Mouse (Mus musculus): ENCODE measurements around the gene Cacybp. TPM values are rescaled to one million over a fixed set of nuclear protein-coding genes. Genes with fewer than 3 reads are reported as not detected.

The Cacybp gene
- polyA plus RNA-seq, 1 experiment from 2014 or later: 282 TPM

- Histone ChIP-seq H3K4me3 (no peak overlapping the region), H3K27ac (no peak overlapping the region), H3K36me3 (peaks cover 19% of the 10 kb centered on the region), H3K4me1 (0 out of 2 replicates have a peak, but pooled peaks cover 3% of the 10 kb centered on the region), H3K27me3 (replicated peaks) (no peaks in the 10 kb centered on the region), H3K9me3 (replicated peaks) (no peaks in the 10 kb centered on the region), H3K9ac (no peak overlapping the region), H3K4me2 (no peak overlapping the region)
- WGBS (ENCODE audit: insufficient replicate concordance): 78% methylated on average over 5 of the region's 5 CpGs
- no peak for ATAC-seq
Measured at GRCm38 (mm10) chr1:160244689-160245088, 32.0 kb upstream of the Cacybp start.

- WGBS (ENCODE audit: insufficient replicate concordance): 86% methylated on average over 2 of the region's 2 CpGs
- H3K4me3 ChIP-seq: no peak overlapping the region
- H3K9ac ChIP-seq: no peak overlapping the region
- H3K27ac ChIP-seq: no peak overlapping the region
- H3K4me2 ChIP-seq: no peak overlapping the region
- H3K27me3 ChIP-seq (replicated peaks): no peaks in the 10 kb centered on the region
- no peaks in the 10 kb centered on the region for H3K4me1 ChIP-seq
- no peak for ATAC-seq
- peaks cover 28% of the 10 kb centered on the region for H3K36me3 ChIP-seq
- H3K9me3 ChIP-seq (replicated peaks): no peaks in the 10 kb centered on the region
Measured at GRCm38 (mm10) chr1:160240091-160240490, 27.4 kb upstream of the Cacybp start.

GRCm38 (mm10) chr1:160238852-160239443, 26.3 kb upstream of the Cacybp start:
- H3K4me3 ChIP-seq: no peak overlapping the region
- 82% methylated on average over 1 of the region's 1 CpGs for whole genome bisulfite sequencing (ENCODE audit: insufficient replicate concordance)
- no peaks in the 10 kb centered on the region for H3K9me3 ChIP-seq (replicated peaks)
- no peak overlapping the region for H3K27ac ChIP-seq
- ATAC-seq: no peak
- no peak overlapping the region for H3K9ac ChIP-seq
- H3K4me1 ChIP-seq: no peaks in the 10 kb centered on the region
- no peak overlapping the region for H3K4me2 ChIP-seq
- no peaks in the 10 kb centered on the region for H3K27me3 ChIP-seq (replicated peaks)
- peaks cover 28% of the 10 kb centered on the region for H3K36me3 ChIP-seq

- Histone ChIP-seq H3K27me3 (replicated peaks) (no peaks in the 10 kb centered on the region), H3K36me3 (peaks cover 28% of the 10 kb centered on the region), H3K4me2 (no peak overlapping the region), H3K4me1 (no peaks in the 10 kb centered on the region), H3K9ac (no peak overlapping the region), H3K9me3 (replicated peaks) (no peaks in the 10 kb centered on the region), H3K4me3 (no peak overlapping the region), H3K27ac (no peak overlapping the region)
- ATAC-seq: no peak
- 82% methylated on average over 2 of the region's 2 CpGs for WGBS (ENCODE audit: insufficient replicate concordance)
Measured at GRCm38 (mm10) chr1:160237981-160238380, 25.3 kb upstream of the Cacybp start.

- Histone ChIP-seq H3K4me1 (no peaks in the 10 kb centered on the region), H3K4me2 (no peak overlapping the region), H3K27ac (peak overlapping the region; percentile 32; the same call in 1 of the 2 replicates), H3K36me3 (peaks cover 11% of the 10 kb centered on the region), H3K27me3 (replicated peaks) (no peaks in the 10 kb centered on the region), H3K4me3 (no peak overlapping the region), H3K9me3 (replicated peaks) (no peaks in the 10 kb centered on the region), H3K9ac (no peak overlapping the region)
- no peak for ATAC-seq
Measured at GRCm38 (mm10) chr1:160233921-160234320, 21.2 kb upstream of the Cacybp start.

GRCm38 (mm10) chr1:160232113-160232512, 19.4 kb upstream of the Cacybp start:
- no peaks in the 10 kb centered on the region for H3K27me3 ChIP-seq (replicated peaks)
- H3K36me3 ChIP-seq: peaks cover 9% of the 10 kb centered on the region
- H3K9ac ChIP-seq: no peak overlapping the region
- ATAC-seq: no peak
- peaks cover 6% of the 10 kb centered on the region; the same call in 1 of the 2 replicates for H3K4me1 ChIP-seq
- H3K4me2 ChIP-seq: no peak overlapping the region
- WGBS (ENCODE audit: insufficient replicate concordance): 89% methylated on average over 3 of the region's 3 CpGs
- no peaks in the 10 kb centered on the region for H3K9me3 ChIP-seq (replicated peaks)
- no peak overlapping the region for H3K4me3 ChIP-seq
- H3K27ac ChIP-seq: no peak overlapping the region

- Histone ChIP-seq H3K4me3 (no peak overlapping the region), H3K9me3 (replicated peaks) (no peaks in the 10 kb centered on the region), H3K4me2 (no peak overlapping the region), H3K27me3 (replicated peaks) (no peaks in the 10 kb centered on the region), H3K36me3 (0 out of 2 replicates have a peak, but pooled peaks cover 8% of the 10 kb centered on the region), H3K27ac (no peak overlapping the region), H3K4me1 (peaks cover 6% of the 10 kb centered on the region; the same call in 1 of the 2 replicates), H3K9ac (no peak overlapping the region)
- no peak for ATAC-seq
- WGBS (ENCODE audit: insufficient replicate concordance): 60% methylated on average over 4 of the region's 4 CpGs
Measured at GRCm38 (mm10) chr1:160231013-160231412, 18.3 kb upstream of the Cacybp start.

GRCm38 (mm10) chr1:160227850-160228249, 15.2 kb upstream of the Cacybp start:
- ATAC-seq: no peak
- Histone ChIP-seq H3K9ac (no peak overlapping the region), H3K4me3 (no peak overlapping the region), H3K27me3 (replicated peaks) (no peaks in the 10 kb centered on the region), H3K36me3 (peaks cover 14% of the 10 kb centered on the region; the same call in 1 of the 2 replicates), H3K4me2 (no peak overlapping the region), H3K4me1 (peaks cover 6% of the 10 kb centered on the region; the same call in 1 of the 2 replicates), H3K27ac (no peak overlapping the region), H3K9me3 (replicated peaks) (no peaks in the 10 kb centered on the region)

GRCm38 (mm10) chr1:160227196-160227595, 14.5 kb upstream of the Cacybp start:
- Histone ChIP-seq H3K9ac (no peak overlapping the region), H3K4me2 (no peak overlapping the region), H3K36me3 (peaks cover 14% of the 10 kb centered on the region; the same call in 1 of the 2 replicates), H3K4me1 (peaks cover 6% of the 10 kb centered on the region; the same call in 1 of the 2 replicates), H3K27me3 (replicated peaks) (no peaks in the 10 kb centered on the region), H3K27ac (no peak overlapping the region), H3K9me3 (replicated peaks) (no peaks in the 10 kb centered on the region), H3K4me3 (no peak overlapping the region)
- no peak for ATAC-seq
- 60% methylated on average over 4 of the region's 4 CpGs for WGBS (ENCODE audit: insufficient replicate concordance)

- WGBS (ENCODE audit: insufficient replicate concordance): 77% methylated on average over 2 of the region's 2 CpGs
Measured at GRCm38 (mm10) chr1:160224093-160224492, 11.4 kb upstream of the Cacybp start.

GRCm38 (mm10) chr1:160217898-160218297, 5.2 kb upstream of the Cacybp start:
- Histone ChIP-seq H3K27me3 (replicated peaks) (no peaks in the 10 kb centered on the region), H3K36me3 (no peaks in the 10 kb centered on the region), H3K4me1 (peaks cover 9% of the 10 kb centered on the region), H3K9ac (no peak overlapping the region), H3K4me3 (no peak overlapping the region), H3K4me2 (no peak overlapping the region), H3K9me3 (replicated peaks) (no peaks in the 10 kb centered on the region), H3K27ac (no peak overlapping the region)
- 82% methylated on average over 3 of the region's 3 CpGs for WGBS (ENCODE audit: insufficient replicate concordance)
- no peak for ATAC-seq

More at GRCm38 (mm10) chr1:160224093-160224492, 11.4 kb upstream of the Cacybp start:
- no peak overlapping the region for H3K9ac ChIP-seq
- H3K27ac ChIP-seq: no peak overlapping the region
- peaks cover 11% of the 10 kb centered on the region; the same call in 1 of the 2 replicates for H3K36me3 ChIP-seq
- H3K9me3 ChIP-seq (replicated peaks): no peaks in the 10 kb centered on the region
- no peak overlapping the region for H3K4me3 ChIP-seq
- peaks cover 6% of the 10 kb centered on the region; the same call in 1 of the 2 replicates for H3K4me1 ChIP-seq
- H3K27me3 ChIP-seq (replicated peaks): no peaks in the 10 kb centered on the region
- ATAC-seq: no peak
- no peak overlapping the region for H3K4me2 ChIP-seq

GRCm38 (mm10) chr1:160214171-160214570, 1.5 kb upstream of the Cacybp start:
- no peak overlapping the region for H3K27ac ChIP-seq
- peak overlapping the region; percentile 81 for H3K4me2 ChIP-seq
- no peak for ATAC-seq
- H3K4me3 ChIP-seq: peak overlapping the region; percentile 93
- H3K9ac ChIP-seq: peak overlapping the region; percentile 94
- no peaks in the 10 kb centered on the region for H3K9me3 ChIP-seq (replicated peaks)
- WGBS (ENCODE audit: insufficient replicate concordance): 85% methylated on average over 7 of the region's 7 CpGs
- H3K27me3 ChIP-seq (replicated peaks): no peaks in the 10 kb centered on the region
- H3K36me3 ChIP-seq: peaks cover 5% of the 10 kb centered on the region
- H3K4me1 ChIP-seq: peaks cover 33% of the 10 kb centered on the region
